Mouse (Mus musculus) liver, embryonic 15.5 days (tissue): Measurements from ENCODE around the gene Npr1. TPM values are rescaled to one million over a fixed set of nuclear protein-coding genes. Genes with fewer than 3 reads are reported as not detected.

Source experiments
- ATAC-seq: fragments of 200-750 bp; cut with Nextera tagmentation; 2 replicates; pipeline ENCODE4 v1.8.0; 2017; ENCODE audit warnings: moderate number of reproducible peaks, mild to moderate bottlenecking, moderate library complexity; ENCODE audit not compliant: insufficient read depth
- H3K27ac ChIP-seq: fragments of 300-500 bp; sonication (generic); replicated peaks from 2 replicates; pipeline ENCODE4 v1.5.1; 2015; ENCODE audit warnings: mild to moderate bottlenecking, inconsistent platforms
- H3K27me3 ChIP-seq: fragments of 300-500 bp; sonication (generic); 2 replicates; pipeline ENCODE4 v1.6.1; 2015; ENCODE audit warnings: mild to moderate bottlenecking, inconsistent platforms
- H3K36me3 ChIP-seq: fragments of 300-500 bp; sonication (generic); replicated peaks from 2 replicates; pipeline ENCODE4 v1.6.1; 2015; ENCODE audit warnings: moderate library complexity, mild to moderate bottlenecking, inconsistent platforms
- H3K4me1 ChIP-seq: fragments of 300-500 bp; sonication (generic); replicated peaks from 2 replicates; pipeline ENCODE4 v1.6.1; 2015; ENCODE audit warnings: inconsistent platforms
- H3K4me2 ChIP-seq: fragments of 300-500 bp; sonication (generic); 2 replicates; pipeline ENCODE4 v1.6.1; 2015; ENCODE audit warnings: moderate library complexity, mild to moderate bottlenecking, inconsistent platforms
- H3K4me3 ChIP-seq: fragments of 300-500 bp; sonication (generic); replicated peaks from 2 replicates; pipeline ENCODE4 v1.5.1; 2015; ENCODE audit warnings: mild to moderate bottlenecking, inconsistent platforms
- H3K9ac ChIP-seq: fragments of 300-500 bp; sonication (generic); 2 replicates; pipeline ENCODE4 v1.6.1; 2015; ENCODE audit warnings: moderate library complexity, mild to moderate bottlenecking, inconsistent platforms
- H3K9me3 ChIP-seq: fragments of 300-500 bp; sonication (generic); replicated peaks from 2 replicates; pipeline ENCODE4 v1.6.1; 2016; ENCODE audit warnings: inconsistent platforms
- WGBS: fragments of 180-500 bp; shearing (Covaris S2); methylation state at CpG from one replicate; pipeline ENCODE4 v1.1.7; 2015; ENCODE audit warnings: mixed read lengths; ENCODE audit not compliant: insufficient replicate concordance; 5-methylcytosine and 5-hydroxymethylcytosine counted together
- polyA plus RNA-seq: library from polyadenylated mRNA; unstranded; fragments of >200 nt; fragmentation: Nextera tagmentation; extraction: Ambion mirVana; gene quantifications from 2 replicates; pipeline ENCODE4 v1.2.1, GENCODE M21; 2015

Gene Npr1
- polyA plus RNA-seq, result 3.7 and 4.8 TPM in 2 replicates

DNA sequence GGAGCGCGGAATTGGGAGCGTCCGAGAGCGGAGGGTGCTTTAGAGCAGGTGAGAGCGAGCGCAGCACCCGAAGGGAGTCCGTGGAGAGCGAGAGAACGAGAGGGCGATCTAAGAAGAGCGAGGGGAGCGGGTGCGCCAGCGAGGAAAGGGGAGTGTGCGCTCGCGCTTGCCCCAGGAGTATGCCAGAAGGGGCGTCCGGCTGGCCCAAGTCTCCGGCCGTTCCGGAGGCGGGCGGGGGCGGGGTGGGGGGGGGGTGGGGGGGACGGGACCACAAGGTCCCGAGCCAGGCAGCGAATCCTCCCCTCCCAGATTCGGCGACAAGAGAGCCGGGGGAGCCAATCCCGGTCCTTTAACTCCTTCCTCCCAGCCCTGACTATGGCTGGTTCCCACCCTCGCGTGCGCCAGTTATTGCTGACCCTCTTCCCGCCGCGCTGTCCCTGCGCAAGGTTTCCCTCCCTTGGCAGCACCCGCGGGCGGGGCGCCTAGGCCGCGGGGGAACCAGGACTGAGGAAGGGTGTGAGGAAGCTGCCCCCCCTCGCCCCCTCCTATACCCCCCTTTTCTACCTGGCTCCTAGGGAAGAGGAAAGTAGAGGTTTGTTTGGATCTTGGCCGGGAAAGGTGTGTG lies at the start of gene Npr1:
Gene Npr1, minus strand, starts transcription at position 181 of the 625 bp plus-strand sequence.
- H3K36me3 ChIP-seq, result no peaks in the 10 kb centered on the region
- H3K4me1 ChIP-seq, result peaks cover 17% of the 10 kb centered on the region
- peak within 1 kb of the TSS; percentile 69 for H3K4me2 ChIP-seq
- peaks cover 82% of the 10 kb centered on the region for H3K27me3 ChIP-seq
- no peaks in the 10 kb centered on the region for H3K9me3 ChIP-seq
- H3K27ac ChIP-seq, result no peak within 1 kb of the TSS
- H3K4me3 ChIP-seq, result peak within 1 kb of the TSS; percentile 54
- peak; percentile 39; the same call in 1 of the 2 replicates for ATAC-seq
- peak within 1 kb of the TSS; percentile 11; the same call in 1 of the 2 replicates for H3K9ac ChIP-seq
- WGBS, result under 1% methylated on average over 38 of the region's 49 CpGs

DNA sequence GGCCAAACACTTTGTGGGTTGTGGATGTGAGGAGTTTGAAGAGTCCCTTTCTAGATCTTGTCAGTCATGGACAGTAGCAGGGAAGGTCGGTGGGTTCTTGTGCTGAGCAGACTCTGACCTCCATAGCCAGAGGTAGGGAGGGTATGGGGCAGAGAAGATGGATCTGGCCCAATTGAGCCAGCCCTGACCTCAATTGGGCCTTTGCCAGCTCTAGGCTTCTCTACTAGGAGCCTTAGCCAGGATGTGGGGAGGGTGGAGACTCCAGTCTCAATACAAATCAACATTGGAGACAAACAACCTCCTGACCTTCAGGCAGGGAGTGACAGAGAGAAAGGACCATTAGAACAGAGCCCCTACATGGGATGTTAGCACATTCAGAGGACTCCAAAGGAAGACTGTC lies 49.6 kb upstream of the Npr1 start:
- WGBS, result 28% methylated on average over 1 of the region's 1 CpGs
- peaks cover 15% of the 10 kb centered on the region for H3K27me3 ChIP-seq
- peak overlapping the region; percentile 62 for H3K4me3 ChIP-seq
- H3K9me3 ChIP-seq, result no peaks in the 10 kb centered on the region
- H3K36me3 ChIP-seq, result 0 out of 2 replicates have a peak, but pooled peaks cover 4% of the 10 kb centered on the region
- H3K27ac ChIP-seq, result no peak overlapping the region
- H3K4me2 ChIP-seq, result peak overlapping the region; percentile 98
- ATAC-seq, result no peak
- H3K9ac ChIP-seq, result peak overlapping the region; percentile 62
- peaks cover 28% of the 10 kb centered on the region for H3K4me1 ChIP-seq

DNA sequence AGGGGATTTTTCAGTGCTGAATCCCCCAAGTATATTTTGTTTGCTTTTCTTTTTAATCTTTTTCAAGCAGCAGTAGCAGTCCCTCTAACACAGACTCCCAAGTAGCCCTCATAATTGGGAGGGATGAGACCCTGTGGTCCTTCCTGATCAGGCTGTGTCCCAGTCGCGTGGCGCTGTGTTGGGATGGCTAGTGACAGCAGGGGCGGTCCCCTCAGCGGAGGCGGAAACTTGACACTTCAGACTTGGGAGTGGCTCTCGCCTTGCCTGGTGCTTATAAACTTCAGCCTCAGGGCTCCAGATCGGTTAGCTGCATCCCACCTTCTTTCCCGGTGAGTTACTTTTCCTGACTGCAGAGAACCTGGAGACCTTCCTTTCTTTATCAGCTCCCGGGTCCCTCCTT lies 49.0 kb upstream of the Npr1 start:
- peak overlapping the region; percentile 98 for H3K4me2 ChIP-seq
- H3K27ac ChIP-seq, result 0 out of 2 replicates have a peak overlapping the region, but pooled peaks have one; percentile 53
- peak; percentile 85 for ATAC-seq
- 0 out of 2 replicates have a peak, but pooled peaks cover 4% of the 10 kb centered on the region for H3K36me3 ChIP-seq
- no peaks in the 10 kb centered on the region for H3K9me3 ChIP-seq
- H3K4me1 ChIP-seq, result peaks cover 30% of the 10 kb centered on the region
- WGBS, result 0% methylated on average over 10 of the region's 10 CpGs
- H3K4me3 ChIP-seq, result peak overlapping the region; percentile 62
- H3K9ac ChIP-seq, result peak overlapping the region; percentile 62
- H3K27me3 ChIP-seq, result peaks cover 15% of the 10 kb centered on the region

DNA sequence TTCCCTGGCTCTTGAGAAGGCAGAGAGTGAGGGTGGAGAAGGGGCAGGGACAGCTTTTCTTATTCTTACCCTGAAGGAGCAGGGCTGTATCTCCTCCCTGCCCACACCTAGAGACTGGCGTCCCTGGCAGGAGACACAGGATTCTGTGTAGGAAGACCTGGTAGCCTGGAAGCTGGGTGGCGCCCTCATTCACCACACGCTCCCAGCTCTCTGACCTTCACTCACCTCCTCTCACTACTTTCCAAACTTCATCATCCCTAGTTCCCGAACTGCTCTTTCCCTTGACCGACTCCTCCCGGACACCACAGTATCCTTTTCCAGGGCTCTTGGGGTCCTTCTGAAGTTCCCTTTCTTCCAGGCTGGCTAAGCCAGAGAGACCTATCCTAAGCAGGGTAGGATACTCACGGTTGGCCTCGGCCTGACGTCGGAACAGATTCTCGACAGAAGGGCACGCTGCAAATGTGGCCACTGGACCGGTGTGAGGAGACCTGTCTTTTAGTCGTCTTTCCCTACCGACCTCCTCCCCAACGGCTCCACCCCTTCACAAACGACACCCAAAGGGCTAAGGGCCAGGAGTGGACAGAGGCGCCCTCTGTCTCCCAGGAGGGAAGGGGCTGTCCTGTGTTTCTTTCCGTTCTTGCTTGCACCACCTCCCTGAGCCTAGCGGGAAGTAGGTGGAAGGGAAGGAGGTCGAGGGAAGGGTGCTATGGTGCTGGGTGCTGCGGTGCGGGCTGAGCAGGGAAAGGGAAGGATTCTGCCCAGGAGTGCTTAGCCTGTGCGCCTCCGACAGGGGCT lies 48.3 kb upstream of the Npr1 start, which contains the start of the genes S100a1 and S100a13:
Gene S100a1, minus strand, starts transcription at position 597 of the 795 bp plus-strand sequence.
Gene S100a13, plus strand, starts transcription at position 640 of the 795 bp plus-strand sequence.
- WGBS, result 4% methylated on average over 25 of the region's 25 CpGs
- peak within 1 kb of the TSS; percentile 53; the same call in 1 of the 2 replicates for H3K27ac ChIP-seq
- H3K4me3 ChIP-seq, result peak within 1 kb of the TSS; percentile 62
- H3K4me2 ChIP-seq, result peak within 1 kb of the TSS; percentile 98
- peaks cover 15% of the 10 kb centered on the region for H3K27me3 ChIP-seq
- H3K4me1 ChIP-seq, result peaks cover 33% of the 10 kb centered on the region
- H3K9me3 ChIP-seq, result no peaks in the 10 kb centered on the region
- peak within 1 kb of the TSS; percentile 62 for H3K9ac ChIP-seq
- H3K36me3 ChIP-seq, result 0 out of 2 replicates have a peak, but pooled peaks cover 4% of the 10 kb centered on the region
- ATAC-seq, result peak; percentile 38

- ATAC-seq, result no peak
- no peak overlapping the region for H3K9ac ChIP-seq
- H3K4me2 ChIP-seq, result peak overlapping the region; percentile 98
Observed at GRCm38 (mm10) chr3:90512948-90513642, 47.4 kb upstream of the Npr1 start.

DNA sequence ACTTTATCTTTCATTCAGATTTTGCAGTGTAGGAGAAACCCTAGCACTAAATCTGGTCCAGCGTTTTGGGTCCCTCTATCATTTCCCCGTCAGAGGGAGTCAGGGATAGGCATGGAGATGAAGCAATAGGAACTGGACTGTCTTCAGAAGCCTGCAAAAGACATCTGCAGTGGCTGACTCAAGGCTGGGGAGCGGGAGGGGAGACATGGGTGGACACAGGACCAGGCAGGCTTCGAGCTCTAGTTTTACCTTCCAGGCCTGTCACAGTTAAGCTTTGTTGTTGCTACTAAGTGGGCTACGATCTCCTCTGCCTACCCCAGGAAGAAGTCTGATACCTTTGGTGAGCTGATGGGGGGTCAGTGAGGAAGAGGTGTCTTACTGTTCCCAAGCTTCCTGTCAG lies 46.6 kb upstream of the Npr1 start:
- ATAC-seq, result no peak
- Histone ChIP-seq H3K4me2 (no peak overlapping the region), H3K27me3 (peaks cover 15% of the 10 kb centered on the region), H3K9me3 (no peaks in the 10 kb centered on the region), H3K4me3 (no peak overlapping the region), H3K36me3 (peaks cover 10% of the 10 kb centered on the region), H3K27ac (no peak overlapping the region), H3K9ac (no peak overlapping the region), H3K4me1 (peaks cover 45% of the 10 kb centered on the region)
- WGBS, result 65% methylated on average over 5 of the region's 5 CpGs

More at GRCm38 (mm10) chr3:90512948-90513642, 47.4 kb upstream of the Npr1 start:
- peaks cover 37% of the 10 kb centered on the region for H3K4me1 ChIP-seq
- H3K4me3 ChIP-seq, result peak overlapping the region; percentile 62; the same call in 1 of the 2 replicates
- 0 out of 2 replicates have a peak, but pooled peaks cover 4% of the 10 kb centered on the region for H3K36me3 ChIP-seq
- H3K9me3 ChIP-seq, result no peaks in the 10 kb centered on the region
- no peak overlapping the region for H3K27ac ChIP-seq
- peaks cover 15% of the 10 kb centered on the region for H3K27me3 ChIP-seq
- WGBS, result 64% methylated on average over 9 of the region's 9 CpGs

GRCm38 (mm10) chr3:90509747-90510123 lies 44.1 kb upstream of the Npr1 start:
- Histone ChIP-seq H3K9me3 (no peaks in the 10 kb centered on the region), H3K9ac (no peak overlapping the region), H3K4me3 (peak overlapping the region; percentile 84), H3K4me2 (peak overlapping the region; percentile 84), H3K27me3 (peaks cover 15% of the 10 kb centered on the region), H3K36me3 (peaks cover 34% of the 10 kb centered on the region), H3K4me1 (peaks cover 36% of the 10 kb centered on the region), H3K27ac (peak overlapping the region; percentile 77)
- 9% methylated on average over 2 of the region's 2 CpGs for WGBS
- no peak for ATAC-seq

GRCm38 (mm10) chr3:90508950-90509746 lies 43.5 kb upstream of the Npr1 start, which contains the start of gene Chtop:
Chtop (minus strand) TSS chr3:90509498.
- ATAC-seq, result peak; percentile 93
- peaks cover 31% of the 10 kb centered on the region for H3K4me1 ChIP-seq
- H3K9me3 ChIP-seq, result no peaks in the 10 kb centered on the region
- H3K36me3 ChIP-seq, result peaks cover 40% of the 10 kb centered on the region
- H3K27ac ChIP-seq, result peak within 1 kb of the TSS; percentile 91
- under 1% methylated on average over 66 of the region's 66 CpGs for WGBS
- H3K4me3 ChIP-seq, result peak within 1 kb of the TSS; percentile 84
- H3K4me2 ChIP-seq, result peak within 1 kb of the TSS; percentile 84
- peaks cover 15% of the 10 kb centered on the region for H3K27me3 ChIP-seq
- peak within 1 kb of the TSS; percentile 94 for H3K9ac ChIP-seq

GRCm38 (mm10) chr3:90508287-90508949 lies 42.8 kb upstream of the Npr1 start:
- ATAC-seq, result no peak
- Histone ChIP-seq H3K36me3 (peaks cover 48% of the 10 kb centered on the region), H3K27me3 (peaks cover 11% of the 10 kb centered on the region), H3K9me3 (no peaks in the 10 kb centered on the region), H3K27ac (peak overlapping the region; percentile 91), H3K4me1 (peaks cover 23% of the 10 kb centered on the region), H3K4me3 (peak overlapping the region; percentile 84), H3K4me2 (peak overlapping the region; percentile 84), H3K9ac (peak overlapping the region; percentile 94)
- WGBS, result 1% methylated on average over 20 of the region's 20 CpGs
